Mouse (Mus musculus) embryo, embryonic 11.5 days (tissue): ENCODE results near the gene Serhl.

ENCODE experiments used
- DNase-seq: peaks from one replicate; pipeline ENCODE4 v3.0.0-alpha.2; 2012; ENCODE audit warnings: low read depth, low spot score

Serhl gene

DNA sequence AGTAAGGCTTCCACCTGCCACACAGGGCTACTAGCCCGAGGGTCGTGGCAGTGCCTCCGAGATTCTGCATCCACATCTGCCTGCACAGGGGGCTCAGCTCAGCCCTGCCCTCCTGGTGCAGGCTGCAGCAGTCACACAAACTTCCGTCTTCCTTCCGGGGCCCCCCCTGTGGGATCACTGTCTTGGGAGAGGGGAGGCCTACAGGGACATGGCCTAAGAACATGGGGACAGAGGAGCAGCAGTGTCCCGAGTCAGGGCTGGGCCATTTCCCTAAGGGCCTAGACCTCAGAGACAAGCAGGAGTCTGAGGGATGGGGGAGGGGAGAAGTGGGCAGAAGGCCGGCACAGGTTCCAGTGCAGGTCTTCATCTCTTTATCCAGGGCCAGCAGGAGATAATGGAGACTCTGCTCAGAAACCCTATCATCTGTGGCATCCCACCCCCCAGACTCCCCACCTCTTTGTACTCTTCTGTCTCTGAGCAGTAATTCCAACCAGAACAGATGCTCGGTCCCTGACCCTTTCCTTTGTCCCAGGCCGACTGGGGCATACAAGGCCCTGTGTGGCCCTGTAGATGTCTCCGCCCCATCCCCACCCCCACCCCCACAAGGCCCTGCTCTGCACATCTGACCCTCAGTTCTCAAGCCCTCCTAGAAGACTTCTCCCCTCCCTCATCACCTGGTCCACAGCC, 71.9 kb downstream of the Serhl start:
- DNase-seq, result no peak

DNA sequence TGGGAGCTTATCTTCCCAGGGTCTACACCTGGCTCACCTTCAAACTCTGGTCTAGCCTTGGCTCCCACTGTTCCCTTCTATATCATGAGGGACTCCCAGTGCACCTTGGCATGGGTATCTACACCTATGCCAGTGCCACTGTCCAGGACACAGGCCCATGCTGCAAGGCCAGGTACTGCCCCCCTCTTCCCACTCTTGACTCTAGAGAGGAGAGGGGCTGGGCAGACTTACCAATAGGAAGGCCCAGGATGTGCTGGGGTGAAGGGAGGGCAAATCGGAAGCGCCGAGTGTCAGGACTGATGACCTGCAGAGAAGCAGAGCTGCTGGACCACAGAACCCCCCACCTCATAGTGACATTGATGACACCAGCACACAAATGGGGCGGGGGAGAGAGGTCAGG, 72.7 kb downstream of the Serhl start:
- DNase-seq, result no peak

DNA sequence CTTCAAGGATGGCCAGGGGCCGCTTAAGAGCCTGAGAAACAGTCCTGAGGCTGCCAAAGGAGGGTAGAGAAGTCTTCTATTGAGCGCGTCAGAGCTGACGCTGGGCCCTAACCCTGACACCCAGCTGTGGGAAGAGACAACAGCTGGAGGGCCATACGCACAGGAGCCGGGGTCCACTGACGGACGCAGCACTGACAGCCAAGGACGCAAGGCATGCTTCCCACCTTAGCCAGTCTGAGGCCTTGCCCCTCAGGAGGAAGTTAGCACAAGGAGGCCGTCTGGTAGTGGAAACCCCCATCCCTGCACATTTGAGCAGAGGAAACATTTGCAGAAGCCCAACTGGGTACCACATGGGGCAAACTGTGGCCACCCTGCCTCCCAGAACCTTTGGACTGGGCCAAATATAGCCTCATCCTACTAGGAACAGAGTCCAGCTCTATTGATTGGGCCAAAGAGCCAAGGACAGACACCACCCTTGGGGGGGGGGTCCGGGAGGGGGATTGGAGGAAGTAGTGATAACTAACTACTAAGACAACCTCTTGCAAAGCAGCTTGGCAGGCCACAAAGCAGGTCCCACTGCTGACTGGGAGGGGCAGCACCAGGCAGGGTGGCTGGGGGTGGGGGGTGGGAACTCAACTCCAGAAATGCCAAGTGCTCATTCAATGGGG, 73.6 kb downstream of the Serhl start:
- DNase-seq, result no peak

DNA sequence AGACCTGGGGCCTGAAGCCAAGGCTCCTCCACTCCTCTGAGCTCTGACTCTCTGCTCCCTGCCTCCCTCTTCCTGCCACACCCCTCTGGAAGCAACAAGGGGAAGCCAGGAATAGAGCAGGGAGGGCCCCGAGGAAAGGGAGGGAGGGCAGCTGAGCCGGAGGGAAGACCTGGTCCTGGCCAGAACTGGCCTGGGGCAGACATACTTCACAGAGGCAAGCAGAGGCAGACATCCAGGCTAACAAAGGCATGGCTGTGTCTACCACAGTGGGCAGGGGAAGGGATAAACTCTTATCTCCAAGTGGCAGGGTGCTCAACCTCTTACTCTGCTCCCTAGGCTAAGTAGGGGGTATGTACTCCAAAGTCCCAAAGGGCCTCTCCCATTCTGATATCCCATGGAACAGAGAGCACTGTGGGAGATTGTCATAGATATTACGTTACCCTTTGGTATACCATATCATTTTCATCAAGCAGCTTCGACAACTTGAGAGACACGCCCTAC, 75.7 kb downstream of the Serhl start:
- DNase-seq, result no peak

DNA sequence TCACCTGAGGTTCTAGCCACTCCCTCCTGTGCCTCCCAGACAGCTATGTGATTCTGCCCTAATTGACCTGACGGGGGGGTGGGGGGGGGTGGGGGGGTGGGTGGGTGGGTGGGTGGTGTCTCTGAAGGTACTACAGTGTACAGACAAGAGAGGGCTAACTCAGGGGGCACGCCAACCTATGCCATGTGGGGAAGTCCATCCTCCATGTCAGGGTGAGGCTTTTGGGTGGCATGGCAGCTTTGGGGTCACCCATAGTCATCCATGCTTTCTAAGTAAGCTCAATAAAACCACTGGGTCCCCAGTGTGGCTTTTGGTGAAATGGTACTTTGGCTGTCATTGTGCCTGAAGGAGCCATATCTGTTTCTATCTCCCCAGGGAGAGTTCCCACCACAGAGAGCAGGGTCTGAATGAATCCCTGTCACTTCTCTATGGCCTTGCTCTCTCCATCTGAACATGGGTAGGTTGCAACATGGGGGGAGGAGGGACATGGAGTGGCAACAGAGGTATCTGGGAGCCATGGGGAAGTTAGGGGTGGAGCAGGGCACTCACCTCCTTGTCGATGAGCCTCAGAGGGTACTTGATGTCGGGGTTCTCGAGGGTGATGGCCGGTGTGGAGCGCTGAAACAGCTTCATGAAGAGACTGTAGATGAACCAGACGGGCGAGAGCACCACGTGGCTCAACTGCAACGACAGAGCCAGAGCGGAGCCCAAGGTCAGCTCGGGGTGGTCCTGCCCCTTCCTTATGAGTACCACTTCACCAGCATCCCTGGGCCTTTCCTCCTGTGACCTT, 76.4 kb downstream of the Serhl start:
- DNase-seq, result no peak
